Mouse (Mus musculus): ENCODE measurements around the gene Tbc1d2b.

- no peak for TF ChIP-seq POLR2A (IDR thresholded peaks at IDR 0.05; ENCODE audit: control insufficient read depth, low read depth, low read length)
- no peak for TF ChIP-seq CTCF (IDR thresholded peaks at IDR 0.05; ENCODE audit: control insufficient read depth, insufficient read depth, insufficient replicate concordance, low read depth, low read length)
Observed at GRCm38 (mm10) chr9:90303101-90303835, 32.7 kb upstream of the Tbc1d2b start.

Data from testis, adult 2 months (tissue).